Mouse (Mus musculus): ENCODE measurements at regions not wholly inside any gene's neighbourhood (a gene's known extent, or its start where the extent isn't known, plus 50 kb on each side); places are given as distances from the start of the nearest gene placed in this dataset.

DNA sequence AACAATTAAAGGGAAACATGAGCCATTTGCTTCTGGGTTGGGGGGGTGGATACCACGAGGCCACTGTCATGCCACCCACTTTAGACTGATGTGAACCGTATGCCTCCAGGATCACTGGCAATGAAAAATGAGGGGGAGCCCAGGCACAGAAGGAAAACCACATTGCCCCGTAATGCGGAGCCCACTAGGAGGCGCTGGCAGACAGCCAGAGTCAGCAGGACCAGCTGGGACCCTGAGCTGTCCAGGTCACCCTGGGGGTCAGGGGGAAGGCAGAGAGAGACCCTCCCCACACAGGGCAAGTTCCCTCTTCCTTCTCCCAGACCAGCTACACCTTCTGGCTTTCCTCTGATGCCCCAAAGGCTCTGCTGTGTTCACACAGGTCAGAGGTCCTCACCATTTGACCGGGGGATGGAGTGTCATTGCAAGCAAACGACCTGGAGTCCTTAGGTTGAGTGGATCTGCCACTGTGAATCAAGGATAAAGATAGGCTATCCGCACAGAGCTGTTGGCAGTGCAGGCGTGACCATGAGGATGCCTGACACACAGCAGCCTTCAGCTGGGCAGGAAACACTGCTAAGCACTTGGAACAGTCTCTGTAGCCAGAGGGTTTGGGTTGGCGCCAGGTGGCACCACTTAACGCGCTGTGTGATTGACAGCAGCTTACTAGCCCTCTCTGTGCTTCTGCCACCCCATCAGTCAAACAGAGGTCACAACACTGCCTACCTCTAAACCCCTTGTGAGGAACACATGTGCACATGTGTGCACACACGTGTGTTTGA lies 400.2 kb downstream of the Sox9 start:
- dilution Hi-C loops (cut with MboI; ENCODE audit: extremely low pct_ligation_motif_present, extremely low pct_unique_long_range_greater_than_20kb, low sequenced_read_pairs) = no loop called here
- Histone ChIP-seq H3K36me3 (replicated peaks in 1 of 2; ENCODE audit: control insufficient read depth in 1 of 2, insufficient read depth in 1 of 2, low read length in 1 of 2) (no peaks in the 10 kb centered on the region), H3K9ac (ENCODE audit: insufficient read depth, low read depth) (no peak overlapping the region), H3K4me2 (ENCODE audit: insufficient read depth, low read depth, poor library complexity, severe bottlenecking) (no peak overlapping the region), H3K4me1 (ENCODE audit: control insufficient read depth in 1 of 2, insufficient read depth in 2 of 2) (peaks cover 20 to 48% of the 10 kb centered on the region in 2 experiments), H3K27ac (ENCODE audit: insufficient read depth, low read depth) (no peak overlapping the region), H3K27me3 (replicated peaks) (no peaks in the 10 kb centered on the region), H3K79me2 (replicated peaks; ENCODE audit: control insufficient read depth, extremely low read depth, insufficient read depth, poor library complexity, severe bottlenecking) (no peaks in the 10 kb centered on the region), H3K9me3 (replicated peaks; ENCODE audit: low read length) (peaks cover 7% of the 10 kb centered on the region), H3K4me3 (replicated peaks in 1 of 3; ENCODE audit: low read depth in 2 of 3, low read length in 2 of 3, poor library complexity in 1 of 3) (no peak overlapping the region)
- in situ Hi-C loops (cut with MboI; ENCODE audit: low pct_ligation_motif_present, low pct_unique_long_range_greater_than_20kb, low sequenced_read_pairs) = loop anchor here (25.0 kb wide), 1 partner anchor 630 kb away; no protein-coding TSS in a partner anchor
- no peak for DNase-seq (ENCODE audit: extremely low read depth)
- TF ChIP-seq USF2 (conservative IDR thresholded peaks at IDR 0.05; ENCODE audit: low read depth, low read length) = no peak
- peak; percentile 60 for TF ChIP-seq RAD21 (IDR thresholded peaks at IDR 0.05; ENCODE audit: low read depth, low read length)
- no peak for TF ChIP-seq TCF12 (IDR thresholded peaks at IDR 0.05; ENCODE audit: low read depth, low read length)
- TF ChIP-seq SMC3 (IDR thresholded peaks at IDR 0.05; ENCODE audit: low read depth, low read length) = peak; percentile 46
- TF ChIP-seq CTCF (conservative IDR thresholded peaks at IDR 0.05 in 1 of 2, IDR thresholded peaks at IDR 0.05 in 1 of 2; ENCODE audit: low read depth in 2 of 2, low read length in 2 of 2) = peak; percentile 31 to 69; a peak in 3 of 4 replicates

DNA sequence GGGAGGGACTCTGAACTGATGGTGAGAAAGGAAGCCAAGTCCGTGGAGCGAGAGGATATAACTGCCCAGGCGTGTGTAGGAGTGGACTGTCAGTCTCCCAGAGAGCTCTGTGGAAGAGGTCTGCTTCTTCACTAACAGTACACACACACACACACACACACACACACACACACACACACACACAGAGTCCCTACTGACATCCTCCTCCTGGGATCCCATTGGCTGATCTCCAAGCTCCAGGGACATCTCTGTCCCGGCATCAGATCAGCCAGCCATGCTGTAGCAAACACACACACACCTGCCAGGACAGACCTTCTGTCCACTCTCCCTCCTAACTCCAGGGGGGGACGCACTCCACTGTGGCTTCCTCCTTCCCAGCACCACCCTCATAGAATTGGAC lies 401.5 kb downstream of the Sox9 start:
- in situ Hi-C loops (cut with MboI; ENCODE audit: low pct_ligation_motif_present, low pct_unique_long_range_greater_than_20kb, low sequenced_read_pairs) = loop anchor here (25.0 kb wide), 1 partner anchor 629 kb away; no protein-coding TSS in a partner anchor
- Histone ChIP-seq H3K9me3 (replicated peaks; ENCODE audit: low read length) (peaks cover 7% of the 10 kb centered on the region), H3K27me3 (replicated peaks) (no peaks in the 10 kb centered on the region), H3K36me3 (replicated peaks in 1 of 2; ENCODE audit: control insufficient read depth in 1 of 2, insufficient read depth in 1 of 2, low read length in 1 of 2) (no peaks in the 10 kb centered on the region), H3K4me2 (ENCODE audit: insufficient read depth, low read depth, poor library complexity, severe bottlenecking) (peak overlapping the region; percentile 30; the same call in 1 of the 2 replicates), H3K4me3 (replicated peaks in 1 of 3; ENCODE audit: low read depth in 2 of 3, low read length in 2 of 3, poor library complexity in 1 of 3) (peak overlapping the region in 2 of 3 experiments; percentile 10 to 19), H3K27ac (ENCODE audit: insufficient read depth, low read depth) (no peak overlapping the region), H3K4me1 (ENCODE audit: control insufficient read depth in 1 of 2, insufficient read depth in 2 of 2) (peaks cover 25 to 58% of the 10 kb centered on the region in 2 experiments), H3K9ac (ENCODE audit: insufficient read depth, low read depth) (no peak overlapping the region), H3K79me2 (replicated peaks; ENCODE audit: control insufficient read depth, extremely low read depth, insufficient read depth, poor library complexity, severe bottlenecking) (no peaks in the 10 kb centered on the region)
- DNase-seq (ENCODE audit: extremely low read depth) = no peak
- no peak for TF ChIP-seq RCOR1 (conservative IDR thresholded peaks at IDR 0.05; ENCODE audit: low read depth, low read length)
- no peak for TF ChIP-seq MXI1 (IDR thresholded peaks at IDR 0.05; ENCODE audit: low read depth, low read length)
- no peak for TF ChIP-seq IRF4 (IDR thresholded peaks at IDR 0.05; ENCODE audit: low read depth, low read length)
- no peak for TF ChIP-seq BHLHE40 (IDR thresholded peaks at IDR 0.05; ENCODE audit: low read depth, low read length)
- TF ChIP-seq CTCF (conservative IDR thresholded peaks at IDR 0.05 in 1 of 2, IDR thresholded peaks at IDR 0.05 in 1 of 2; ENCODE audit: low read depth in 2 of 2, low read length in 2 of 2) = no peak
- no peak for TF ChIP-seq KAT2A (IDR thresholded peaks at IDR 0.05; ENCODE audit: insufficient replicate concordance, low read length)
- no peak for TF ChIP-seq MAFK (IDR thresholded peaks at IDR 0.05; ENCODE audit: insufficient replicate concordance, low read length)
- no peak for TF ChIP-seq RAD21 (IDR thresholded peaks at IDR 0.05; ENCODE audit: low read depth, low read length)
- no peak for TF ChIP-seq TCF12 (IDR thresholded peaks at IDR 0.05; ENCODE audit: low read depth, low read length)
- no peak for TF ChIP-seq MEF2A (IDR thresholded peaks at IDR 0.05; ENCODE audit: borderline replicate concordance, low read depth, low read length)
- TF ChIP-seq CHD1 (IDR thresholded peaks at IDR 0.05; ENCODE audit: low read depth, low read length) = no peak
- TF ChIP-seq SMC3 (IDR thresholded peaks at IDR 0.05; ENCODE audit: low read depth, low read length) = no peak
- TF ChIP-seq ETS1 (conservative IDR thresholded peaks at IDR 0.05; ENCODE audit: low read depth, low read length) = no peak
- TF ChIP-seq MAZ (IDR thresholded peaks at IDR 0.05; ENCODE audit: low read depth, low read length) = no peak
- TF ChIP-seq E2F4 (IDR thresholded peaks at IDR 0.05; ENCODE audit: insufficient replicate concordance, low read depth, low read length) = no peak
- dilution Hi-C loops (cut with MboI; ENCODE audit: extremely low pct_ligation_motif_present, extremely low pct_unique_long_range_greater_than_20kb, low sequenced_read_pairs) = no loop called here
